In genomic region chr14:47086123-47086522, GRCm38 (mm10) we compare ENCODE assay signal across 13 mouse cellular contexts.
A peak's percentile ranks its signal among the peaks of the same experiment; 100 is the strongest.
DNase-seq lines count a peak whose midpoint lies in the region; ATAC-seq lines count a peak whose summit lies in the region.
"Had no signal": no experiment of that assay in that cellular context is flagged by ENCODE, and none has a peak within 500 bp of the region (broad histone marks: within the 10 kb centered on the region; RNA-seq: fewer than 3 reads in every experiment).

No protein-coding gene starts in this region.

- peaks cover 24% of the 10 kb centered on the region for H3K36me3 ChIP-seq in heart, embryonic 12.5 days
- H3K36me3 ChIP-seq in hindbrain, embryonic 15.5 days, result no peaks in the 10 kb centered on the region
- H3K36me3 ChIP-seq in hindbrain, embryonic 13.5 days, result no peaks in the 10 kb centered on the region
- H3K36me3 ChIP-seq in midbrain, embryonic 13.5 days, result no peaks in the 10 kb centered on the region
- no peaks in the 10 kb centered on the region; the same call in 1 of the 2 replicates for H3K36me3 ChIP-seq in midbrain, embryonic 10.5 days
- peaks cover 32% of the 10 kb centered on the region for H3K36me3 ChIP-seq in limb, embryonic 13.5 days
- H3K36me3 ChIP-seq: hindbrain, embryonic 12.5 days; intestine, embryonic 15.5 days had no signal

- H3K4me1 ChIP-seq in heart, embryonic 12.5 days (replicated peaks), result peaks cover 64% of the 10 kb centered on the region
- peaks cover 22% of the 10 kb centered on the region for H3K4me1 ChIP-seq in hindbrain, embryonic 15.5 days (replicated peaks)
- peaks cover 14% of the 10 kb centered on the region for H3K4me1 ChIP-seq in hindbrain, embryonic 13.5 days (replicated peaks)
- peaks cover 8% of the 10 kb centered on the region for H3K4me1 ChIP-seq in midbrain, embryonic 13.5 days (replicated peaks)
- H3K4me1 ChIP-seq in midbrain, embryonic 10.5 days, result peaks cover 16% of the 10 kb centered on the region
- peaks cover 14% of the 10 kb centered on the region for H3K4me1 ChIP-seq in limb, embryonic 13.5 days

- no peak for DNase-seq in heart, adult 11 months
- DNase-seq in midbrain, embryonic 10.5 days (ENCODE audit: low spot score), result no peak
- DNase-seq in spleen, adult 18-20 months, result no peak

- H3K27me3 ChIP-seq in heart, embryonic 12.5 days (replicated peaks), result no peaks in the 10 kb centered on the region
- no peaks in the 10 kb centered on the region for H3K27me3 ChIP-seq in hindbrain, embryonic 15.5 days
- H3K27me3 ChIP-seq in hindbrain, embryonic 13.5 days, result no peaks in the 10 kb centered on the region
- no peaks in the 10 kb centered on the region for H3K27me3 ChIP-seq in midbrain, embryonic 13.5 days
- H3K27me3 ChIP-seq in midbrain, embryonic 10.5 days (ENCODE audit: low read depth, poor library complexity, severe bottlenecking), result no peaks in the 10 kb centered on the region
- H3K27me3 ChIP-seq in limb, embryonic 13.5 days, result no peaks in the 10 kb centered on the region
- H3K27me3 ChIP-seq: embryonic facial prominence, embryonic 12.5 days; forebrain, embryonic 13.5 days; hindbrain, embryonic 12.5 days; intestine, embryonic 15.5 days had no signal

- no peak overlapping the region for H3K4me2 ChIP-seq in heart, embryonic 12.5 days
- H3K4me2 ChIP-seq in hindbrain, embryonic 15.5 days, result peak overlapping the region; percentile 73; the same call in 1 of the 2 replicates
- no peak overlapping the region for H3K4me2 ChIP-seq in hindbrain, embryonic 13.5 days
- H3K4me2 ChIP-seq in midbrain, embryonic 13.5 days (replicated peaks), result peak overlapping the region; percentile 75; the same call in 1 of the 2 replicates
- peak overlapping the region; percentile 68; the same call in 1 of the 2 replicates for H3K4me2 ChIP-seq in limb, embryonic 13.5 days (replicated peaks)

- no peak for ATAC-seq in heart, embryonic 12.5 days (ENCODE audit: insufficient number of reproducible peaks, low FRiP score)
- no peak for ATAC-seq in hindbrain, embryonic 15.5 days (ENCODE audit: low FRiP score, low read depth)
- no peak for ATAC-seq in hindbrain, embryonic 13.5 days (ENCODE audit: low FRiP score)
- no peak for ATAC-seq in midbrain, embryonic 13.5 days
- no peak for ATAC-seq in limb, embryonic 13.5 days (ENCODE audit: low FRiP score, low read depth)

- no peak overlapping the region for H3K9ac ChIP-seq in heart, embryonic 12.5 days
- H3K9ac ChIP-seq in hindbrain, embryonic 15.5 days, result no peak overlapping the region
- H3K9ac ChIP-seq in hindbrain, embryonic 13.5 days, result no peak overlapping the region
- H3K9ac ChIP-seq in midbrain, embryonic 13.5 days (replicated peaks), result no peak overlapping the region
- no peak overlapping the region for H3K9ac ChIP-seq in limb, embryonic 13.5 days
- H3K9ac ChIP-seq: embryonic facial prominence, embryonic 12.5 days had no signal

- H3K4me3 ChIP-seq in heart, embryonic 12.5 days, result no peak overlapping the region
- no peak overlapping the region for H3K4me3 ChIP-seq in hindbrain, embryonic 15.5 days
- no peak overlapping the region for H3K4me3 ChIP-seq in hindbrain, embryonic 13.5 days
- H3K4me3 ChIP-seq in midbrain, embryonic 13.5 days (replicated peaks), result no peak overlapping the region
- H3K4me3 ChIP-seq in midbrain, embryonic 10.5 days, result no peak overlapping the region
- H3K4me3 ChIP-seq in limb, embryonic 13.5 days, result no peak overlapping the region

- peak overlapping the region; percentile 90; the same call in 1 of the 2 replicates for H3K27ac ChIP-seq in heart, embryonic 12.5 days (ENCODE audit: poor library complexity, severe bottlenecking)
- H3K27ac ChIP-seq in hindbrain, embryonic 15.5 days (replicated peaks), result no peak overlapping the region
- H3K27ac ChIP-seq in hindbrain, embryonic 13.5 days, result no peak overlapping the region
- no peak overlapping the region for H3K27ac ChIP-seq in midbrain, embryonic 13.5 days
- no peak overlapping the region for H3K27ac ChIP-seq in midbrain, embryonic 10.5 days (replicated peaks)
- H3K27ac ChIP-seq in limb, embryonic 13.5 days, result no peak overlapping the region
- H3K27ac ChIP-seq: embryonic facial prominence, embryonic 12.5 days; forebrain, embryonic 13.5 days; hindbrain, embryonic 12.5 days; intestine, embryonic 15.5 days; macrophage had no signal

- 43% methylated on average over 3 of the region's 3 CpGs for WGBS in heart, embryonic 12.5 days
- WGBS in hindbrain, embryonic 15.5 days, result 77% methylated on average over 3 of the region's 3 CpGs
- 64% methylated on average over 3 of the region's 3 CpGs for WGBS in hindbrain, embryonic 13.5 days
- WGBS in midbrain, embryonic 13.5 days, result 67% methylated on average over 3 of the region's 3 CpGs
- 74% methylated on average over 3 of the region's 3 CpGs for WGBS in midbrain, embryonic 10.5 days
- WGBS in limb, embryonic 13.5 days, result 49% methylated on average over 3 of the region's 3 CpGs

- no peaks in the 10 kb centered on the region for H3K9me3 ChIP-seq in heart, embryonic 12.5 days (replicated peaks)
- no peaks in the 10 kb centered on the region for H3K9me3 ChIP-seq in hindbrain, embryonic 15.5 days
- no peaks in the 10 kb centered on the region for H3K9me3 ChIP-seq in hindbrain, embryonic 13.5 days
- H3K9me3 ChIP-seq in midbrain, embryonic 13.5 days, result no peaks in the 10 kb centered on the region
- H3K9me3 ChIP-seq in midbrain, embryonic 10.5 days (replicated peaks), result no peaks in the 10 kb centered on the region
- H3K9me3 ChIP-seq in limb, embryonic 13.5 days, result no peaks in the 10 kb centered on the region
- H3K9me3 ChIP-seq: embryonic facial prominence, embryonic 12.5 days; forebrain, embryonic 13.5 days; hindbrain, embryonic 12.5 days; intestine, embryonic 15.5 days had no signal

Comparison
In these comparisons a context has a peak if more than half of its experiments do, and no peak if none do; other contexts are left out.
1. H3K4me2 ChIP-seq: peak in hindbrain, embryonic 15.5 days (single experiment), midbrain, embryonic 13.5 days (single experiment) and limb, embryonic 13.5 days (single experiment); none in heart, embryonic 12.5 days (single experiment) and hindbrain, embryonic 13.5 days (single experiment).